Mouse (Mus musculus): ENCODE results near the gene Wnt3a.
"Not testable (repeated sequence)": the region's sequence is repeated elsewhere in the genome, so short reads cannot be mapped to it uniquely, and the experiment has no call there.

Gene Wnt3a

GRCm38 (mm10) chr11:59219064-59219463, 71.5 kb downstream of the Wnt3a start:
- DNase-seq (ENCODE audit: low spot score in 2 of 2), result peak; percentile 52 to 78

- no peak for DNase-seq (ENCODE audit: low spot score in 2 of 2)
Observed at GRCm38 (mm10) chr11:59218389-59218998, 72.1 kb downstream of the Wnt3a start.

- DNase-seq (ENCODE audit: low spot score in 2 of 2), result no peak
Observed at GRCm38 (mm10) chr11:59216955-59217354, 73.6 kb downstream of the Wnt3a start.

GRCm38 (mm10) chr11:59212892-59213494, 77.6 kb downstream of the Wnt3a start:
- no peak for DNase-seq (ENCODE audit: low spot score in 2 of 2)

GRCm38 (mm10) chr11:59212320-59212719, 78.2 kb downstream of the Wnt3a start:
- peak; percentile 44 to 73 for DNase-seq (ENCODE audit: low spot score in 2 of 2)

- not testable (repeated sequence) for DNase-seq (ENCODE audit: low spot score in 2 of 2)
Observed at GRCm38 (mm10) chr11:59211561-59211960, 79.0 kb downstream of the Wnt3a start.

GRCm38 (mm10) chr11:59210020-59210419, 80.5 kb downstream of the Wnt3a start:
- DNase-seq (ENCODE audit: low spot score in 2 of 2), result no peak

- no peak for DNase-seq (ENCODE audit: low spot score in 2 of 2)
Observed at GRCm38 (mm10) chr11:59209580-59209979, 81.0 kb downstream of the Wnt3a start.

- DNase-seq (ENCODE audit: low spot score in 2 of 2), result peak; percentile 78 to 88
Observed at GRCm38 (mm10) chr11:59209003-59209441, 81.5 kb downstream of the Wnt3a start.

- peak; percentile 91 to 96 for DNase-seq (ENCODE audit: low spot score in 2 of 2)
Observed at GRCm38 (mm10) chr11:59208153-59208831, 82.3 kb downstream of the Wnt3a start, which contains the start of gene 2310033P09Rik. Gene 2310033P09Rik (plus strand): TSS chr11:59208321.

GRCm38 (mm10) chr11:59202081-59202995, 88.2 kb downstream of the Wnt3a start, which contains the start of gene Mrpl55:
Gene Mrpl55 (plus strand): TSS chr11:59202486.
- DNase-seq (ENCODE audit: low spot score in 2 of 2), result peak; percentile 94 to 98

- peak in 1 of 2 experiments; percentile 61 for DNase-seq (ENCODE audit: low spot score in 2 of 2)
Observed at GRCm38 (mm10) chr11:59201216-59202002, 89.1 kb downstream of the Wnt3a start.

Data from spleen, postnatal 4 days (tissue).